Mouse (Mus musculus): ENCODE measurements around the gene Wnk4.

Gene Wnk4

DNA sequence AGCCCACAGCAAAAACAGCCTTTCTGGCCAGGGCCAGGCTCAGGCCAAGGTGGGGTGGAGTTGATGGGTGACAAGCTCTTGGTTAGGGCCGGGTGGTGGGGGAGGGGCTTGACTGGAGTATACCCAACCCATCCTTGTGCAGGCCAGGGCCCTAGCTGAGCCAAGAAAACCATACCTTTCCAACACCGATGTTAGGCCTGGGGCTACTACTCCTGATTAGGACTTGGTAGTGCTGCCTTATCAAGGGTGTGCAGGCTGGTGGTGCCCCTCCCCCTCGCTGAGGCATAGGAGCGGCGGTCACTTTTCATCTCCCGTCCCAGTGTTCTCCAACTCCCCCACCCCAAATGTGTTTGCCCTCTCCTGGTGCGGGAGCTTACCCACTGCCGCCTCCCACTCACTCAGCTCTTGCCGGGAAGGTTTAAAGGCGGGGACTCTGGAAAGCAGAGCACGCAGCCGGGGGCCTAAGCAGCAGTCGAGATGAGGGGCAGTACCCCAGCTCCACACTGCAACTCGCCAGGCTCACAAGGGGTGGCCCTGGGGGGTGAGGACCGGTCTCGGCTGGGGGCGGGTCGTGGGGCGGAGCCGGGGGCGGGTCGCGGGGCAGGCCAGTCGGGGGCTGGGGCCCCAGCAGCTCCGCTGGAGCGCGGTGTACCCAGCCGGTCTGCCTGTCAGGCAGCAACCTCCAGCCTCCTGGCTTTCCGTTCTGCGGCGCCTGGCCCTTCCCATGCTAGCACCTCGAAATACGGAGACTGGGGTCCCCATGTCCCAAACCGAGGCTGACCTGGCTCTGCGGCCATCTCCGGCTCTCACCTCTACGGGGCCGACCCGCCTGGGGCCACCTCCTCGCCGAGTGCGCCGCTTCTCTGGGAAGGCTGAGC lies at the start of gene Wnk4:
Gene Wnk4 (plus strand): TSS at position 620 of the 878 bp plus-strand sequence.
- in situ Hi-C loops (cut with MboI, MseI): no loop called here

DNA sequence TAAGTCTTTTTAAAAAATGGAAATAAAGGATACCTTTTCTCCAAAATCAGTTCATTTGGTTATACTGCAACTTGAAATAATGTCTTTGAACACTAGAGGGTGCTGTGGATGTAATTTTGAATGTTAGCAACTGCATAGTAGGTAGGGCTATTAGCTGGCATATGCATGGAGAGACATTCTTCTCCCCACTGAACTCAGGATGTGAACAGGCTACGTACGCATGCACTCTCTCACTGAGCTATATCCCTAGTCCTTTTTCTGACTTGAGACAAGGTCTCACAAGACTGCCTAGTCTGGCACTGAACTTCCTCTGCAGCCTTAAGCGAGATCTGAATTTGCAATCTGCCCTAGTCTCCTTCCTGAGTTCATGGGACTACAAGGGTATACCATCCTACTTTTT lies 48.4 kb upstream of the Wnk4 start:
- in situ Hi-C loops (cut with MboI, MseI): loop anchor here (5.0 kb wide), 2 partner anchors 35 to 80 kb away; partner anchors contain the start of gene Ramp2

DNA sequence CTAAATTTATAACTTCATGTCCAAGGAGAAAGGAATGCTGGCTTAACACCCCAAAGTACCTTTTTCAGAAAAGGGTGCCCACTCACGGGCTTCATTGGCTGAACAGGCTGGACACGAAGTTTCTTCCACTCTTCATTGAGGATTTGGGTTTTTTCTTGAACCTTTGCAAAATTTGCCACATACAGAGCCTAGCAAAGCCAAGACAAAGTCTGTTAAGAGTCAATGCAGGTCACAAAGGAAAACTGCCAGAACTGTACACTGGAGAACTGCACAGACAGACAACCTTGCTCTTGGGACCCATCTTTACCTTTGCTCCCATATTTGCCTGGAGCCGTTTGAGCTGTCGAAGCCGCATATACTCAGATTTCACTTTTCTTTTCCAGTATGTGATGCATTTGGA lies 43.4 kb upstream of the Wnk4 start:
- in situ Hi-C loops (cut with MboI, MseI): no loop called here

DNA sequence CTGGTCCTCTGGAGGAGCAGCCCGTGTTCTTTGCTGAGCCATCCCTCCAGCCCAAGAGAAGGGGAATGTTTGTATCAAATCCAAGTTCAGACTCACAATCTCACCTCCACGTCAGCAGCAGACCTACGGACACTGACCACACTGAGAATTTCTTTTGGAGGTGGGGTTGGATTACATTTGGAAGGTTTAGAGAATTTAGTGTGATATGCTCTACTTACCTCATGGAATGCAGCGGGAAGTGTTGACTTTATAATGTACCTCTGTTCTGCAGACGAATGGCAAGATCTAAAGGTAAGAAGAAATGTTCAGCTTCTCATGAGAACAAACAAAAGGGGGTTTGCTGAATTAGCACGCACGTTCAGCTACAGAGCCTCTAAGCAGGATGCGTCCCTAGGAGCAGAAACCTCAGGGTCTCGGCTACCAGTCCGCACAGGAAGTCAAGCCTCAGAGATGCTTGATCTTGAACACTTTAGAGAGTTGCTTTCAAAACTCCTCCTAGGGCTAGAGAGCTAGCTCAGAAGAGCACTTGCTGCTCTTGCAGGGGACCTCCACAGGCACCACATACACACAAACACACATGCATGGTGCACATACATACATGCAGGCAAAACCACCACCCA lies 41.8 kb upstream of the Wnk4 start:
- in situ Hi-C loops (cut with MboI, MseI): no loop called here

DNA sequence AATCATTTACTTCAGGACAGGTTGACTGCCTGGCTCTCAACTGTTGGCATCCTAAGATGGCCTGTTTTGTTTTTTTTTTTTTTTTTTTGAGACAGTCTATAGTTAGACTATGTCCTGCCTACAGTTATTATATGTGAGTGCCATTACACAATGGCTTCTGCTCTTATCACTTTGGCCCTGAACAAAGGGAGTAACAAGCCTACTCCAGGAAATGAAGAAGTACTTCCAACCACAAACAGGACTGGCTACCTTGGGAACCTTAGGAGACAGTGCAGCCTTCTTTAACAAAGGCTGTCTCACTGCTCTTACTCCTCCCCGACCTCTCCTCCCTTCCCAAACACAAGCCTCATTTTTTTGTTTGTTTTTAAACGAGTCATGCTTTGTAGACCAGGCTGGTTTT lies 39.5 kb upstream of the Wnk4 start:
- in situ Hi-C loops (cut with MboI, MseI): no loop called here

DNA sequence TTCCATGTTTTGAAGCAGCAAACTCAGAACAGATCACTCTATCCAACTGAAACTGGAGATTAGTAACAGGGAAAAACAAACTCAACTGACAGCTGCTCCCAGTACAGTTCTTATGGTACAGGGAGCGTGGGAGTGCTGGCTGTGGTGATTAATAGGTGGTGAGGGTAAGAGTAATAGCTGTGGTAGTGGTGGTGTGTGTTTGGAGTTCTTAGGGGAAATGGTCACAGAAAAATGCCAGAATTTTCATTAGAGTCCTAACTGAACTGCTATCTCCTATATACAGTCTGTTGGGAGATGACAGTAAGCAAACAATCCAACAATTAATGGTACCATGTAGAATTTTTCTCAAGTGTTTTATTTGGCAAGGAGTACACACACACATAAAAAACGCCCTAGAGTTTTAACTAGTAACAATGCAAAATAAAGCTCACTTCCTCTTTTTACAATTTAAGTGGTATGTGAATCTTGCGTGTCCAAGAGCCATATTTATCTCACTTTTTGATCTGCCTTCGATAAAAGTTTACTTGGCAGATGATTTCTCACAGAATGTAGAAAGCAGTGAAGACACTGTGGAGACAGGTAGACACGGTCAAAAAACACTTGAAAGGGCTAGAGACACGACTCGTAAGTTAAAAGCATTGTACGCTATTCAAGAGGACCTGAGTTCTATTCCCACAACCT lies 38.9 kb upstream of the Wnk4 start:
- in situ Hi-C loops (cut with MboI, MseI): no loop called here

DNA sequence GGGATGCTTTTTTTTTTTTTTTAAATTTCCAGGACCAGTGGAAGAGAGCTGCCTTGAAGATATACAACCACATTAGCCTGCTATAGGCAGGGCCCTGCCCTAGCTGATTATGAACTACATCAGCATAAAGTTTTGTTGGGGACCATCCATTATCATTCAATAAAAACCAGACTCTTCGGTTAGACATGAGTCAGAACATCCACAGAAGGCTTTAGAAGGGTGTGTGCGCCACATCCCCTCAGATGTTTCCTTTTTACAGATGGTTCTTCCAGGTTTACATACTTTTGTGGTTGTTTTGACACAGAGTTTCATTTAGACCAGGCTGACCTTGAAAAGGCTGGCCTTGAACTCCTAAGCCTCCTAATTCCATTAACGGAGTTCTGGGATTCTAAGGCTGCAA lies 36.0 kb upstream of the Wnk4 start:
- in situ Hi-C loops (cut with MboI, MseI): no loop called here

DNA sequence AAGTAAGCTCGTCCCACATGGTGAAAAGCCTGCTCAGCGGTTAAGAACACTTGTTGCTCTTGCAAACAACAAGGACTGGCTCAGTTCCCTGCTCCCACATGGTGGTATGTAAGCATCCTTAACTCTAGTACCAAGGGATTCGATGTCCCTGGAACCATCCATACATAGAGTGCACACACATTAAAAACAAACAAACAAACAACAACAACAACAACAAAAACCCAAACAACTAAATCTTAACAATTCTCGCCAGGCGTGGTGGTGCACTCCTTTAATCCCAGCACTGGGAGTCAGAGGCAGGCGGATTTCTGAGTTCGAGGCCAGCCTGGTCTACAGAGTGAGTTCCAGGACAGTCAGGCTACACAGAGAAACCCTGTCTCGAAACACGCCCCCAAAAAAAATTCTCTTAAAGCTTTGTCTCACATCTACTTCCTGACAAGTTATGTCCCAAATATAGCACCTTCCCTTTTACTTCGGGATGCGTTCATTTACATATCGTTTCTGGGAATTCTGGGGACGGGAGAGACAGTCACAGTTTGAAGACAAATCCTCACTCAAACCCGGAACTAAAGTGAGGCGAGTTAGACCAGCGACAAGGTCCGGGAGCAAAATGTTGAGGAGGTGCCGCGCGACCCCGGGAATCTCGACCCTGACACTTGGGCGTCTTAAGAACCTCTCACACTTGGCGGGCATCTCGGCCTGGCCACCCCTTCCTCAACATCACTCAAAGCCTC lies 34.9 kb upstream of the Wnk4 start:
- in situ Hi-C loops (cut with MboI, MseI): no loop called here

DNA sequence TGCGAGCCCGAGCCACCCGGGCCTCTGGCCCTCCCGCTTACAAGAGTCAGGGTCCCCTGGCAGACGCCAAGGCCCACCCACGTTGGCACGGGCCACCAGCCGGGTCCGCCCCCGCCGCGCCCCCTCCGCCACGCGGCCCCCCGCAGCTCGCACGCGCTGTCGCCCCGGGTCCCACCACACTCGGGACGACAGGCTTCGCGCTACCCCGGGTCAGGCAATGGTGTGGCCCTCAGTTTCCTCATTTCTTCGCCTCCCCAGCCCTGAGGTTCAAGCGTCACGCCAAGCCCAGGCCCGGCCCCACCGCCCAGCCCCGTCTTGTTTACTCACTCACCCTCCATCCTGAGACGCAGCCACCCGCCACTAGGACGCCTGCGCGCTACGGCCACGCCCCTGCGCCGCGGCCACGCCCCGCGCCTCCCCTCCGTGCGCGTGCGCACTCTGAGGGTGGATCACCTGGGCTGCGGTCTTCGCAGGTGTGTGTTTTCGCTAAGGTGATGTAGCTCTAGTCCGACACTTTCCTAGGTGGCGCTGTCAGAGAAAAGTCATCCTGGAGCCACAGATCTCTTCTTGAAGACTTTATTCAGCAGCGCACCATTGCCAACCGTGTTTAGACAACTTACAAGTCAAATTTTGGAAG lies 34.2 kb upstream of the Wnk4 start, which contains the start of gene Ezh1:
Gene Ezh1 (minus strand): TSS at position 399 of the 637 bp plus-strand sequence.
- in situ Hi-C loops (cut with MboI, MseI): no loop called here

DNA sequence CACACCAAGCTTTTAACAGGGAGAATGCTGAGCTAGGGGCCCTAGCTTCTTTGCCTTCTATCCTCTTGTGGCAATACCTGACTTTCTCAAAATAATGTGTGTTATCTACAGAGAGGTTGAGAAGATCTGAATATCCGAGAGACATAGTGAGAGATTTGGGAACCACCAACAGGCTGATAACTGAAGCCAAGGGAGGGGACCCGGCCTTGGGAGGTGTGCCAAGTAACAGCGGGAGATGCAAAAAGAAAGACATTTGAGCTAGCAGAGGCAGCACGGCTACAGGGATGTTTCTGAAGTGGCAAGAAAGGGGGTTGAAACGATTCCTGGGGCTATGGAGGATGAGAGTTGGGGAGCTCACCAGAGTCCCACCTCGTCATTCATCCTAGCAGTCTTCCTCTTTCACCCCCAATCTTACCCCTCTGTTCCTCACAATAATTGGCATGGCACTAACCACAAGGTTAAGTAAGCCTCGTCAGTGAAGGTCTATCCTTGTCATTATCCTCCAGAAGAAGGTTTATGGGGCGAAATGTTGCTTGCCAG lies 30.9 kb upstream of the Wnk4 start:
- in situ Hi-C loops (cut with MboI, MseI): no loop called here

DNA sequence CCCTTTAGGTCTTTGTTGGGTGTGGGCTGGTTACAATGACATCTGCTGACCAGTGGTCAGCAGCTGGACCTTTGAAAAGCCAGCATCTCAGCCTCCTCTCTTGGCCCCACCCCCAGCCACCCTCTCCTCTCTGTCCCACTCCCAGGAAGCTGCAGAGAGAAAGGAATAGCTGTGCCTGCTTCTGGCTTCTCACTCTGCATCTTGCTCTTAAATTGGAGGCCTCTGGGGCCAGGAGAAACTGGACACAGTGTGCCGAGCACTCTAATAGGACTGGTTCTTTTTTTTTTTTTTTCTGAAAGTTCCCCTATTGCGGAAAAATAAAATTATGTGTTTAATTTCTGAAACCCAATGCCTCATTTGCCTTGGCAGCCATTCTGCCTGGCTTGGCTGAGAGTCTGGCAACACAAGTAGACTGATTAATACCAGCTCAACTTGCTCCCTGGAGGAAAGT lies 30.3 kb upstream of the Wnk4 start:
- in situ Hi-C loops (cut with MboI, MseI): no loop called here

DNA sequence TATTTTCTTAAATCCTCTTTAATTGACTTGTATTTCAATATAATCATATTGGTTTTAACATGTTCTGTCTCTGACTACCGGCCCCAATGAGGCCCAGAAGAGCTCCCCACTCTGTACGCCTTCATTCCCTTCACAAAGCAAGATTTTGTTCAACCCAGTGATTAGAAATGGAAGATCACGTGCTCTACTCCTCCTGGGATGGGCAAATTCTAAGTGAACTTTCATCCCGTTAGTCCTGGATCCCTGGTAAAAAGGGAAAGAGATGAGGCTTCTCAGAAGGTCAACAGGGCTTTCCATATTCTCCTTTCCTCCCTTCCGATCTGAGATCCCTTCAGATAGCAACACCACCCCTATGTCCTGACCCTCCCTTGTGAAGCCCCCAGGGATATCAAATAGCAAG lies 29.8 kb upstream of the Wnk4 start:
- in situ Hi-C loops (cut with MboI, MseI): no loop called here

DNA sequence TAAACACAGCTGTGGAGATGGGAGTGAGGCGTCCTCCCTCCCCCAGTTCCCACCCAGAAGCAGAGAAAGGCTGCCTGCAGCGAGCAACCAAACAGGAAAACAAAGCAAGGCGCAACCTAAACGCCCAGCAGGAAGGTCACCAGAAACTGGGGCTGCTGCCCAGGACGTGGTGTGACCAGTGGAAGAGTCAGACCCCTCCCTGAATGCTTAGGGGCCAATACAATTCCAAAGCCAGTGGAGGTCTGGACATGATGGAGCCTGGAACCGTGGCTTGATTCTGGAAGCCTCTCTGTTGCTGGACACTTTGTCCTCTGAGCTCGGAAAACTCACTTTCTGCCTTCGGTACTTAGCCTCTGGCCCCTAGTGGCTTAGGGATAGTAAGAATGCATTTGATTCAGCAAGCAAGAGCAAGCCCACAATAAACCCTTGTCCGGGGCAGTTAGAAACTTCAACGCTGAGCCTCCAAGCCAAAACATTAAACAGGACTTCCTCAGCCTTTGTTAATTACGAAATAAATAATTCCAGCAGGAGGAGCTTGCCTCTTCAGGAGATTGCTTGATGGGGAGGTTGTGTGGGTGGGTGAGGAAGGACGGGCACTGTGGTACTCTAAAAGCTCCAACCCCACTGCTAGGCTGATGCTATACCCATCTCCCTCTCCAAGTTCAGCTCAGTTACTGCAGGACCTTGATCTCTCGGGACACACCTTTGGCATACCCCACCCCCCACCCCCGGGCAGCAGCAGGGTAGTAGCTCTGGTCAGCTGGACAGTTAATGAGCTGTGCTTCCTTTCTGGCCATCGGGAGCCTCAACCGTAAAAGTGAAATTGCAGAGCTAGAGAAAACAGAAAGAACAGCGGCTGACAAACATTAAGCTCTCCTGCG lies 29.1 kb upstream of the Wnk4 start:
- in situ Hi-C loops (cut with MboI, MseI): no loop called here

DNA sequence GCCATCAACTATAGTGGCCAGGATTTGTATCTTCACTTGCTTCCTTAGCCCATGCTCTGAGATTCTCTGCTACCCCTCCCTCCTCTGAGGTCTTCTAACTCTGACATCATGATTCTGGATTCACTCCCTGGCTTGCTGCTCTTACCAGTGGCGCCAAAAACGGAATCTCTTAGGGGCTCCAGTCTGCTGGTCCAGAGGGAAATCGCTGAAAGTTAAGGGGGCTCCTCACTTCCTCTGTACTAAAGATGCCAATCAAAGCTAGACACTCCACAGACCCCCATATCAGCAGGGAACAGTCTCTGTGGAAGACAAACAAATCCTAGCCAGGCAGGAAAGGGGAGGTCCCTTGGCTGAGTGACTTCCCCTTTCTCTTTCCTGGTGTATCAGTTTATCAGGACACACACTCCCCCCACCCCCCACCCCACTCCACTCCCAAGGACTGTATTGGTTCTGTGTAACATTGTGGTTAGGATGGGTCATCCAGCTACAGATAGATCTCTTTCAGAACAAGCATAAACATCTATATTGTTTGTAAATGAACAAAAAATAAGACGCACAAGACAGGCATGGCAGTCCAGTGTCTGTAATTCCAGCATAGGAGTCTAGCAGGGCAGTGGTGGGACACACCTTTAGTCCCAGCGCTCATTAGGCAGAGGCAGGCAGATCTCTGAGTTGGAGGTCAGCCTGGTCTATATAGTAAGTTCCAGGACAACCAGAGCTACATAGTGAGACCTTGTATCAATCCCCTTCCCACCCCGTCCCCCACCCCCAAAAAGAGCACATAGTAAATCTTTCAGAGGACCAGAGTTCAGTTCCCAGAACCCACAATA lies 28.1 kb upstream of the Wnk4 start:
- in situ Hi-C loops (cut with MboI, MseI): no loop called here

DNA sequence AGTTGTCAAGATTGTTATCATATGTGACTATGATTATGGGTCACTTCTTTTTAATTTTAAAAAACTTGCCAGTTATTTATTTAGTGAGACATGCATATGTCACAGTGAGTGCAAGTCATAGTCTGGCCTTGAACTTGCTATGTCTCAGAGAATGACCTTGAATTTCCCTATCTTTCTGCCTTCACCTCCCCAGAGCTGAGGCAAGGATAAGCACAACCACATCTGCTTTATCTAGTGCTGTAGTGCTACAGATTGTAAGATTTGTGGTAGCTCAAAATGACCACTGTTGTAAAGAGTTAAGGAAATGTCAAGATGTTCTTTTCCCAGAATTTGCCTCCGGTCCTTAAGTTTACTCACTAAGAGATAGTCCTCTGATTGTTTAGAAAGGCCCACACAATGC lies 27.1 kb upstream of the Wnk4 start:
- in situ Hi-C loops (cut with MboI, MseI): no loop called here

DNA sequence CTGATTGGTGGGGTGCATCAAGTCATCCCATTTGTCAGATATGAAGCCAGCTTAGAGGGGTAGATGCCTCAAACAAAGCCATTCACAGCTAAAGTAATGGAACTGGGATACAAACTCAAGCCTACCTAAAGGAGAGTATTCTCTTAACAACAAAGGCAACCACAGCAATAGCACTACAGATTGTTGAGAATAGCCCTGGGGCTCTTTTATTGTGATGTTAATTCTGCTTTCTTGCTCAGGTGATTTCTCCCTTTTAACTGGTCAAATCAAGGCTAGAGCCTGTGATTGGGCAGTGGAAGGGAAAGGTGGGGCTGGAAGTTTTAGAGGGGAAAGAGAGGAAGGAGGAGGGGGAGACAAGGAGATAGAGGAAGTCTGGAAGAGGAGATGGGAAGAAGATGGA lies 26.2 kb upstream of the Wnk4 start:
- in situ Hi-C loops (cut with MboI, MseI): no loop called here

DNA sequence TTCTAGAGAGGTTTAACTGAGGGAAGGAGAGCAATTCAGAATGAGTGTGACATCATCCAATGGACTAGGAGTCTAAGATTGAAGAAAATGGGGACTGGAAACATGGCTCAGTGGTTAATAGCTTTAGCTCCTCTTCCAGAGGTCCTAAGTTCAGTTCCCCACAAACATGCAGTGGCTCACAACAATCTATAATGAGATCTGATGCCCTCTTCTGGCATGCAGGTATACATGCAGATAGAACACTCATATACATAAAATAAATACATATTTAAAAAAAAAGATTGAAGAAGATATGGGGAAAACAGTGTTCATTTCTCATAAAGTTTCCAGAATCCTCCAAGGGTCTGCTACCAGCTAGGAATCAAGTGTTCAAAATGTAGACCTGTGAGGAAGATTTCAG lies 24.9 kb upstream of the Wnk4 start:
- in situ Hi-C loops (cut with MboI, MseI): no loop called here

DNA sequence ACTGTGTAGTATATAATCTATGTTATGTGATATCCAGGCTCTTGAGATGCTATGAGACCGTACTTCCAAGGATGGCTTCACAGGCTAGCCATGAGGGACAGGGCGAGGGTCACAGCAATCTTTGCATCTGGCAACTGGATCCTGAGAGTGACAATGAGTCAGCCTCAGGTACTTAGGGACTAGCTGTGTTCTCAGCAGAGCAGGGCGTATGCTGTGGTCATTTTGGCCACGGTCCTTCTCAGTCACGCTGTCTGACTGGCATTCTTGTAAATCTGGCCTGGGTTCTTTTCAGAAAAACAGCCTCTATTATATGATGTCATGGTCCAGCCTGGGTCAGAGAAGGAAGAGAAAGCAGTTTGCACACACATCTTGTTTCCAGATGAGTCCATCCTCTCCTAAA lies 23.6 kb upstream of the Wnk4 start:
- in situ Hi-C loops (cut with MboI, MseI): no loop called here

DNA sequence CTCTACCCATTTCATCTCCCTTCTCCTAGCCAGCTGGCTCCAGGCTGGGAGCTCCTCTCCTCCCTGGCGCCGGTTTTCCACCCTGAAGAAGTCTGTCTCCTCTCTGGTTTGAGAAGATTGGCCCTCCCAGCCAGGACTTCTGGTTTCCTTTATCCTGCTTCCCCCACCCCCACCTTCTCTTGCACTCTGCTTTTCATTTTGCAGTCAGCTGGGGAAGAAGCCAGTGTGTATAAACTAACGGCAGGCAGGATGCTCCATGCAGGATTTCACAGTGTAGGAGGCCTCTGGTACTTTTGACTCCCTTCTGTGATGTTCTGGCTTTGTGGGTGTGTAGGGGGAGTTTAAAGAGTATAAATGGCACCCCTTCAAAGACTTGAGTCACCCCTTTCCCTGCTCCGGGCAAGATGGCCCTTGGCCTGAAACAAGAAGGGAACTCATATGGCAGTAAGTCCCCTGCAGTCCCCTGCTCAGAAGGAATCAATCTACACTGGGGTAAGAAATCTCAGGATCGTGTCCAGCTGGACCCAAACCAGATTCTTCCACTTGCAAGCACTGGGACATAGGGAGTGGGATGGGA lies 22.2 kb upstream of the Wnk4 start:
- in situ Hi-C loops (cut with MboI, MseI): no loop called here
